Mouse (Mus musculus) MEL (cell line): ENCODE measurements around the gene Gm17324.

Experiments used
- CTCF ChIP-seq, 3 experiments: IDR thresholded peaks in 2 of 3; conservative IDR thresholded peaks in 1 of 3; 2 replicates each; pipeline ENCODE4 v1.5.1; 2011 to 2012; ENCODE audit warnings: low read length in 3 of 3, low read depth in 2 of 3, mild to moderate bottlenecking in 2 of 3, improper control_type of control experiment in 1 of 3, inconsistent platforms in 1 of 3, mixed read lengths in 1 of 3, moderate library complexity in 1 of 3; ENCODE audit not compliant: control insufficient read depth in 1 of 3, insufficient read depth in 1 of 3, poor library complexity in 1 of 3, severe bottlenecking in 1 of 3
- EP300 ChIP-seq, 2 experiments: IDR thresholded peaks; 2 replicates each; pipeline ENCODE4 v1.6.1; 2011; ENCODE audit warnings: improper control_type of control experiment in 2 of 2, low read length in 2 of 2, low read depth in 1 of 2, mild to moderate bottlenecking in 1 of 2
- JUND ChIP-seq: IDR thresholded peaks from 2 replicates; pipeline ENCODE4 v1.6.1; 2011; ENCODE audit warnings: low read depth, mild to moderate bottlenecking, improper control_type of control experiment, low read length
- KAT2A ChIP-seq: conservative IDR thresholded peaks from 2 replicates; pipeline ENCODE4 v1.6.1; 2012; ENCODE audit warnings: low read depth, low read length, improper control_type of control experiment, inconsistent platforms
- POLR2A ChIP-seq, 2 experiments: IDR thresholded peaks; 2 replicates each; pipeline ENCODE4 v1.6.1; 2011 to 2012; ENCODE audit warnings: low read length in 2 of 2, mild to moderate bottlenecking in 2 of 2, control low read depth in 1 of 2, improper control_type of control experiment in 1 of 2, low read depth in 1 of 2, moderate library complexity in 1 of 2; ENCODE audit not compliant: control insufficient read depth in 1 of 2, insufficient read depth in 1 of 2, poor library complexity in 1 of 2
- ZC3H11A ChIP-seq: IDR thresholded peaks from 2 replicates; pipeline ENCODE4 v1.6.1; 2012; ENCODE audit warnings: low read depth, mild to moderate bottlenecking, inconsistent platforms, low read length, improper control_type of control experiment

DNA sequence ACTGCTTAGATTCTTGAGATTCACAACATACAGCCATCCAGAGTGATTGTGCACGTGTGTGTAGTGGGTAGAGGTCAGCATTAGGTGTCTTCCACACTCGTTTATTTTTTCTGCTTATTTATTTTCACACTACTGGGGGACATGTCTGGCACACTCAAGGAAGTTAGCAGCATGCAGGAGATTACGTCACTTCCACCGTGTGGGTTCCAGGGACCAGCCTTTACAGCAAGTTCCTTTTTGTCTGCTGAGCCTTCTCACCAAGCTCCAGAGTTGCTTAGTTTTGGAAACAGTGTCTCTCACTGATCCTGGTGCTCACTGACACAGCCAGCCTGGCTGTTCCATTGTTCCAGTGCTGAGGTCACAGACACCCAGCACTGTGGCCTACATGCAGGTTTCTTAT lies 2.8 kb upstream of the Gm17324 start:
- TF ChIP-seq POLR2A (IDR thresholded peaks at IDR 0.05; ENCODE audit: control insufficient read depth in 1 of 2, insufficient read depth in 1 of 2, low read depth in 1 of 2, low read length in 2 of 2, poor library complexity in 1 of 2) (no peak; a peak in 1 of 4 replicates), EP300 (IDR thresholded peaks at IDR 0.05; ENCODE audit: low read depth in 1 of 2, low read length in 2 of 2) (no peak), ZC3H11A (no peak), CTCF (IDR thresholded peaks at IDR 0.05 in 2 of 3, conservative IDR thresholded peaks at IDR 0.05 in 1 of 3; ENCODE audit: control insufficient read depth in 1 of 3, insufficient read depth in 1 of 3, low read depth in 2 of 3, low read length in 3 of 3, poor library complexity in 1 of 3, severe bottlenecking in 1 of 3) (no peak), JUND (no peak), KAT2A (no peak)
